Mouse (Mus musculus) gastrocnemius, postnatal 25 days (tissue): ENCODE data around the gene Mrpl48. TPM values are rescaled to one million over a fixed set of nuclear protein-coding genes. Genes with fewer than 3 reads are reported as not detected.

ENCODE experiments used
- total RNA-seq, 2 experiments: library from RNA; stranded (reverse); gene quantifications; 1 replicate in 1 of 2; 2 replicates in 1 of 2; pipeline ENCODE4 v1.2.3; 2021

Gene Mrpl48
- total RNA-seq, 2 experiments from 2014 or later, result 57.9 to 58.4 TPM

Other genes starting within 250 kb of the Mrpl48 start
- gene C2cd3, start 236.1 kb downstream of the Mrpl48 start, total RNA-seq, result 1 to 10 TPM; 5.3 to 5.4 TPM
- 10 to 100 TPM; 22.3 to 25.2 TPM for gene Ppme1, start 236.0 kb downstream of the Mrpl48 start, total RNA-seq
- gene Ucp3, start 135.3 kb downstream of the Mrpl48 start, total RNA-seq, result 100 to 1,000 TPM; 105 to 189 TPM
- 10 to 100 TPM; 31.0 to 52.5 TPM for gene Ucp2, start 115.0 kb downstream of the Mrpl48 start, total RNA-seq
- not detected for gene Dnajb13, start 93.3 kb downstream of the Mrpl48 start, total RNA-seq
- 10 to 100 TPM in 1 of 2 experiments, 1 to 10 TPM in 1; 8.1 to 13.0 TPM for gene Coa4, start 71.2 kb downstream of the Mrpl48 start, total RNA-seq
- gene Rab6a, start 891 bp downstream of the Mrpl48 start, total RNA-seq, result 10 to 100 TPM; 52.0 to 52.7 TPM
- 10 to 100 TPM; 27.4 to 32.8 TPM for gene Plekhb1, start 54.1 kb upstream of the Mrpl48 start, total RNA-seq
- gene Fam168a, start 98.3 kb upstream of the Mrpl48 start, total RNA-seq, result 10 to 100 TPM; 33.5 to 35.7 TPM